In genomic region chr5:120679676-120680555, GRCm38 (mm10) we compare ENCODE assay signal across 9 mouse cellular contexts. TPM values are rescaled to one million over a fixed set of nuclear protein-coding genes. Genes with fewer than 3 reads are reported as not detected.
DNase-seq lines count a peak whose midpoint lies in the region; ATAC-seq lines count a peak whose summit lies in the region.
"Had no signal": no experiment of that assay in that cellular context is flagged by ENCODE, and none has a peak within 500 bp of the region (broad histone marks: within the 10 kb centered on the region; RNA-seq: fewer than 3 reads in every experiment).

No protein-coding gene starts in this region.

- peaks cover 23% of the 10 kb centered on the region for H3K27me3 ChIP-seq in hindbrain, embryonic 14.5 days (ENCODE audit: control insufficient read depth, insufficient read depth, low read length)
- peaks cover 27% of the 10 kb centered on the region for H3K27me3 ChIP-seq in lung, embryonic 16.5 days (ENCODE audit: control insufficient read depth, insufficient read depth, low read depth, low read length)

- peak; percentile 86 for ATAC-seq in hindbrain, embryonic 14.5 days (ENCODE audit: low FRiP score)
- ATAC-seq in lung, embryonic 16.5 days (ENCODE audit: low read depth) = peak; percentile 89

- peaks cover 38% of the 10 kb centered on the region for H3K36me3 ChIP-seq in hindbrain, embryonic 14.5 days (replicated peaks; ENCODE audit: control insufficient read depth, insufficient read depth)
- no peaks in the 10 kb centered on the region for H3K36me3 ChIP-seq in lung, embryonic 16.5 days (ENCODE audit: control insufficient read depth, insufficient read depth, low read length)

- no peaks in the 10 kb centered on the region for H3K9me3 ChIP-seq in hindbrain, embryonic 14.5 days (ENCODE audit: control insufficient read depth, low read length)
- H3K9me3 ChIP-seq in lung, embryonic 16.5 days (ENCODE audit: control insufficient read depth, low read length) = no peaks in the 10 kb centered on the region

- peak overlapping the region; percentile 39 for H3K9ac ChIP-seq in hindbrain, embryonic 14.5 days
- peak overlapping the region; percentile 54 for H3K9ac ChIP-seq in lung, embryonic 16.5 days (ENCODE audit: low read length)

- H3K4me1 ChIP-seq in hindbrain, embryonic 14.5 days (replicated peaks; ENCODE audit: control insufficient read depth, insufficient read depth, low read length) = peaks cover 15% of the 10 kb centered on the region
- H3K4me1 ChIP-seq in lung, embryonic 16.5 days (replicated peaks; ENCODE audit: control insufficient read depth, insufficient read depth, low read length) = peaks cover 3% of the 10 kb centered on the region; the same call in 1 of the 2 replicates

- peak; percentile 89 for DNase-seq in Muller cell, postnatal 12 days (ENCODE audit: inconsistent ontology term)
- peak; percentile 97 for DNase-seq in cerebellum, postnatal 10 days
- DNase-seq in frontal cortex, postnatal 14 days (ENCODE audit: low spot score in 2 of 2) = peak; percentile 90 to 93
- DNase-seq in hindbrain, embryonic 14.5 days (ENCODE audit: low spot score) = peak; percentile 94
- peak; percentile 91 to 97 for DNase-seq in layer of hippocampus, postnatal 14 days (ENCODE audit: low spot score in 2 of 2)
- peak; percentile 50 for DNase-seq in retina, adult 2 months (ENCODE audit: low read depth, low spot score)
- DNase-seq in urinary bladder, postnatal 14 days (ENCODE audit: low spot score) = peak; percentile 83

- peak overlapping the region; percentile 23 for H3K4me3 ChIP-seq in hindbrain, embryonic 14.5 days (replicated peaks; ENCODE audit: low read length)
- peak overlapping the region; percentile 41 for H3K4me3 ChIP-seq in lung, embryonic 16.5 days (ENCODE audit: low read length)

- H3K4me2 ChIP-seq in hindbrain, embryonic 14.5 days (replicated peaks) = peak overlapping the region; percentile 45
- H3K4me2 ChIP-seq in lung, embryonic 16.5 days (ENCODE audit: low read depth, low read length) = peak overlapping the region; percentile 71

- peak overlapping the region; percentile 86 for H3K27ac ChIP-seq in hindbrain, embryonic 14.5 days
- no peak overlapping the region for H3K27ac ChIP-seq in lung, embryonic 16.5 days (ENCODE audit: low read length)

- WGBS in hindbrain, embryonic 14.5 days = under 1% methylated on average over 24 of the region's 24 CpGs
- WGBS in lung, embryonic 16.5 days = under 1% methylated on average over 23 of the region's 24 CpGs

RNA-seq across cellular contexts. Expression of gene Rasal1, which starts 31.3 kb away (rescaled TPM):
- polyA plus RNA-seq in hindbrain, embryonic 14.5 days (2014; fragmentation: Nextera tagmentation; extraction: Ambion mirVana) = 0.31 and 0.74 TPM in 2 replicates
- 10 to 100 TPM; 82.3 to 92.4 TPM for total RNA-seq in layer of hippocampus, postnatal 14 days (2021)
- polyA plus RNA-seq in lung, embryonic 16.5 days (2015; fragmentation: Nextera tagmentation; extraction: Ambion mirVana) = 0.18 and 0.44 TPM in 2 replicates
- total RNA-seq: gastrocnemius, adult 8-10 months had no signal

RNA-seq across cellular contexts. Expression of gene Dtx1, which starts 31.8 kb away (rescaled TPM):
- 53.9 and 64.1 TPM in 2 replicates for polyA plus RNA-seq in hindbrain, embryonic 14.5 days (2014; fragmentation: Nextera tagmentation; extraction: Ambion mirVana)
- total RNA-seq in layer of hippocampus, postnatal 14 days (2021) = 10 to 100 TPM; 70.5 to 74.2 TPM
- polyA plus RNA-seq in lung, embryonic 16.5 days (2015; fragmentation: Nextera tagmentation; extraction: Ambion mirVana) = 2.4 and 3.2 TPM in 2 replicates

RNA-seq across cellular contexts. Expression of gene Cfap73, which starts 45.9 kb away (rescaled TPM):
- 0.53 and 1.1 TPM in 2 replicates for polyA plus RNA-seq in hindbrain, embryonic 14.5 days (2014; fragmentation: Nextera tagmentation; extraction: Ambion mirVana)
- 1 to 10 TPM in 1 of 2 experiments, not detected in 1; 1.8 TPM for total RNA-seq in layer of hippocampus, postnatal 14 days (2021)
- 0.94 and 1.5 TPM in 2 replicates for polyA plus RNA-seq in lung, embryonic 16.5 days (2015; fragmentation: Nextera tagmentation; extraction: Ambion mirVana)
- total RNA-seq: gastrocnemius, adult 8-10 months had no signal

Comparison
In these comparisons a context has a peak if more than half of its experiments do, and no peak if none do; other contexts are left out.
1. RNA of gene Dtx1, which starts 31.8 kb away (polyA plus RNA-seq): 53.9 to 64.1 TPM in hindbrain, embryonic 14.5 days; 2.4 to 3.2 TPM in lung, embryonic 16.5 days; every median in the first group is over 10 times any median in the second.
2. Peak in every context shown above with its lines, with median percentiles within 50 percentile points of each other: DNase-seq.